Mouse (Mus musculus) G1E (cell line): ENCODE data around the gene Rapgef5. TPM values are rescaled to one million over a fixed set of nuclear protein-coding genes. Genes with fewer than 3 reads are reported as not detected.

Experiments used
- ATAC-seq: 2 replicates; pipeline ENCODE4 v1.8.0; 2016; ENCODE audit warnings: mild to moderate bottlenecking; ENCODE audit not compliant: insufficient number of reproducible peaks, poor library complexity, low FRiP score, severe bottlenecking; ENCODE audit errors: extremely low read depth
- DNase-seq: peaks from one replicate; pipeline ENCODE4 v3.0.0; 2012; ENCODE audit warnings: low spot score
- H3K27me3 ChIP-seq: 2 replicates; pipeline ENCODE4 v1.6.1; 2012; ENCODE audit warnings: mild to moderate bottlenecking, low read length, inconsistent platforms; ENCODE audit not compliant: insufficient read depth
- H3K36me3 ChIP-seq: replicated peaks from 2 replicates; pipeline ENCODE3; 2012; ENCODE audit warnings: mild to moderate bottlenecking, inconsistent platforms
- H3K4me1 ChIP-seq: 2 replicates; pipeline ENCODE4 v1.6.1; 2012; ENCODE audit warnings: low read depth, low read length, inconsistent platforms, mixed read lengths; ENCODE audit not compliant: insufficient read depth
- H3K4me3 ChIP-seq: 2 replicates; pipeline ENCODE4 v1.5.1; 2012; ENCODE audit warnings: low read depth, mild to moderate bottlenecking, inconsistent platforms, low read length, moderate library complexity, mixed read lengths
- H3K9me3 ChIP-seq: replicated peaks from 2 replicates; pipeline ENCODE4 v1.6.1; 2012; ENCODE audit warnings: inconsistent platforms
- CTCF ChIP-seq: IDR thresholded peaks from 2 replicates; pipeline ENCODE4 v1.5.1; 2012; ENCODE audit warnings: low read depth, low read length, inconsistent platforms, mixed read lengths
- GATA1 ChIP-seq: IDR thresholded peaks from 2 replicates; pipeline ENCODE4 v1.6.1; 2012; ENCODE audit warnings: borderline replicate concordance, low read length, inconsistent platforms, mixed read lengths
- GATA2 ChIP-seq: IDR thresholded peaks from 2 replicates; pipeline ENCODE4 v1.6.1; 2012; ENCODE audit warnings: low read depth, low read length, inconsistent platforms, borderline replicate concordance
- POLR2AphosphoS5 ChIP-seq: IDR thresholded peaks from 2 replicates; pipeline ENCODE4 v1.6.1; 2012; ENCODE audit warnings: low read depth, low read length, inconsistent platforms; ENCODE audit not compliant: insufficient replicate concordance
- TAL1 ChIP-seq: conservative IDR thresholded peaks from 2 replicates; pipeline ENCODE4 v1.6.1; 2012; ENCODE audit warnings: low read depth, low read length, inconsistent platforms, mixed read lengths
- polyA plus RNA-seq: library from polyadenylated mRNA; stranded (reverse); fragments of >175 nt; gene quantifications from 2 replicates; pipeline ENCODE4 v1.2.3, GENCODE M21; 2012
- total RNA-seq, 2 experiments: library from RNA; stranded (forward) in 1 of 2; stranded (reverse) in 1 of 2; fragments of 200-1000 nt in 1 of 2; fragments of >200 nt in 1 of 2; fragmentation: Nextera tagmentation in 1 of 2; gene quantifications; 2 replicates each; pipeline ENCODE4 v1.2.3; 2014 to 2017

The Rapgef5 gene
- total and polyA plus RNA-seq, 3 experiments = 0.66 TPM; not detected in 2

DNA sequence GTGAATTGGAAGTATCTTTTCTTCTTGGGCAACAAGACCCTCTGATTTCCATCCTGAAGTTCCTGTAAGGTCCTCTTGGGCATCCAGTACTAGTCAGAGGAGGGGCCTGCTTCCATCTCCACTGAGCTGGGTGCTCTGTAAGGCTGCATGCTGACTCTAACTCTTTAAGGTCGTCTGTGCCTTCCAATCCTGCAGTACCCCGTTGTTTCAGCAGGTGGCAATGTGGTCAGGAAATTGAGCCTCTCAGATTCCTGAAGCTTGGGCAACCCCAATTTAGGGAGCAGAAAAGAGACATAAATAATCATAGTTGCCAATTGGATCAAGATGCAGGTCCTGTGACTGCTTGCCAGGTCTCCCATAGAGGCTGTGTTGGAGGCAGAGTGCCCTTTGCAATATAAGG is 256.4 kb downstream of the Rapgef5 start:
- TF ChIP-seq POLR2AphosphoS5 (no peak), GATA2 (no peak), TAL1 (no peak), CTCF (peak; percentile 26; the same call in 1 of the 2 replicates)
- H3K4me3 ChIP-seq = no peak overlapping the region
- no peaks in the 10 kb centered on the region for H3K4me1 ChIP-seq
- DNase-seq (no peak), ATAC-seq (no peak)
- no peaks in the 10 kb centered on the region for H3K27me3 ChIP-seq
- H3K9me3 ChIP-seq = peaks cover 23% of the 10 kb centered on the region
- no peaks in the 10 kb centered on the region for H3K36me3 ChIP-seq

DNA sequence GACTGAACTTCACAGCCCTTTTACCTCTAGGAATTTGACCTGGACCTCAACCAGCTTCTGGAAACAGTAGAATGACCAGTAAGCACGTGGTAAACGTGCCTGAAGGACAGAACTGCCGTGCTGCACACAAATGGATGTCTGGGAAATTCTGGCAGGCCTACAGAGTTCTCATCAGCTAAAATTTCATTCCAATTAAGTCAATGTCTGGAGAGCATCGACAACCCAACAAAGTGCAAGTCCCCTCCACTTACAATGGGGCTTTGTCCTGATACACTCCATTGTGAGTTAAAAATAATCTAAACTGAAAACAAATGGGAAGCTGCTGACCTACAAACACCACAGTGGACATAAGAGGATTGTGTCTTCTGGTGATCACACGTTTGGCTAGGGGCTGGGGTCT is 260.6 kb downstream of the Rapgef5 start:
- H3K27me3 ChIP-seq = no peaks in the 10 kb centered on the region
- ATAC-seq = no peak

DNA sequence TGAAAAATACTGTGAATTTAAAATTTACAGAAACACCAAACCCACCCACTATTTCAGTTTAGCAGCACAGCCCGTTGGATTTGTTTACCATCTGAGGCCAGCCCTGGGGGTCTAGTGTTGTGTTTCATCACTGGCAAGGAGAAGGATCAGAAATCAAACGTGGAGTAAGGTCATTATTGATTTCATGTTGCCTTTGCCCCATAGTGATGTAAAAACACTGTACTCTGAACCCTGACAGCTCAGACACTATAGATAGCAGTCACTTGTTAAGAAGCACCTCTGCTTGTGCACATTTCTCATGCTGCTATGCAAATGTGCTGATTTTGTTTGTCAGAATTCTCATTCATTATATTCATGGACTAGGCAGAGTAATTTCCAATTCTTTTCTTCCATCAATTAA is 265.1 kb downstream of the Rapgef5 start:
- no peaks in the 10 kb centered on the region for H3K4me1 ChIP-seq
- peaks cover 16% of the 10 kb centered on the region; the same call in 1 of the 2 replicates for H3K9me3 ChIP-seq
- no peaks in the 10 kb centered on the region for H3K27me3 ChIP-seq
- H3K36me3 ChIP-seq = no peaks in the 10 kb centered on the region
- no peak overlapping the region for H3K4me3 ChIP-seq
- no peak for DNase-seq
- TF ChIP-seq CTCF = no peak
- no peak for TF ChIP-seq GATA2
- TF ChIP-seq POLR2AphosphoS5 = no peak
- no peak for TF ChIP-seq GATA1
- no peak for TF ChIP-seq TAL1
- ATAC-seq = no peak

More for the DNA sequence above, 260.6 kb downstream of the Rapgef5 start:
- H3K9me3 ChIP-seq = peaks cover 17% of the 10 kb centered on the region
- H3K36me3 ChIP-seq = no peaks in the 10 kb centered on the region
- DNase-seq = no peak
- H3K4me3 ChIP-seq = no peak overlapping the region
- no peaks in the 10 kb centered on the region for H3K4me1 ChIP-seq
- TF ChIP-seq POLR2AphosphoS5 (no peak), GATA1 (no peak), GATA2 (no peak), CTCF (no peak), TAL1 (no peak)

DNA sequence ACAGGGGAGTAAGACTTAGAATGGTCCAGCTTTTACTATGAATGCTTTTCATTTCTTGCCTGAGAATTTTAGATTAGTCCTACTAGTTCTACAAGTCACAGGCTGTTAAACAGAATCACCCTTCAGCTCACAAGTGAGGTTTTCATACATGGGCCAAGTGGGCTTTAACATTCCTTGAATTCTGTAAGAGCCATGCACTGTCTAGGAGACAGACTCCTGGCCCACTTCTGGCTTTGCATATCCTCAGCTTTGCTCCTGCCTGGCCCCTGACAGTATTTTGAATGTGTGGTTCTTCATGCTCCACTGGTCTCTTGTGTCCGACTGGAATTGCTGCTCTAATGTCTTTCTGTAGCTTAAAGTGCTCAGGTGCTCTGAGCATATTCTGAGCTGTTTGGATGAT is 267.1 kb downstream of the Rapgef5 start:
- DNase-seq = no peak
- H3K27me3 ChIP-seq = no peaks in the 10 kb centered on the region
- H3K36me3 ChIP-seq = no peaks in the 10 kb centered on the region
- no peaks in the 10 kb centered on the region for H3K4me1 ChIP-seq
- peaks cover 15% of the 10 kb centered on the region for H3K9me3 ChIP-seq
- no peak for ATAC-seq
- no peak for TF ChIP-seq GATA1
- TF ChIP-seq TAL1 = no peak
- TF ChIP-seq GATA2 = no peak
- no peak for TF ChIP-seq CTCF
- TF ChIP-seq POLR2AphosphoS5 = no peak
- no peak overlapping the region for H3K4me3 ChIP-seq

DNA sequence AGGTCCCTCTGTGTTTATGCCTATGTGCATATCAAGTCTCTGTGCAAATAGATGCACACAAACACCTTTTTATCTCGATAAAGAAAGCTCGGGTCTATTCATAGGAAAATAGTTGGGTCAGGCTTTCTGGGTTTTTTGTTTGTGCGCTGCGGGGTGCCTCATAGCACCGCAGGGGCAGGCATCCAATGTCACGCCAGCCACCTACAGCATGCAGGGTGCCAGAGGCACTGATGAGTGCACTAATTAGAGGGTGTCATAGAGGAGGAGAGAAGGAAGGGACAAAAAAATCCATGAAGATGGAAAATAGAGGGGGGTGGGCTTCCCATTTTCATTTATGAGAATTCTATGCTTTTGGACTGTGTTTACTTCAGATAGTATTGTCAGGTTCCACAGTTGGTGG is 270.3 kb downstream of the Rapgef5 start:
- Histone ChIP-seq H3K4me3 (no peak overlapping the region), H3K36me3 (no peaks in the 10 kb centered on the region), H3K27me3 (no peaks in the 10 kb centered on the region), H3K4me1 (no peaks in the 10 kb centered on the region), H3K9me3 (peaks cover 20% of the 10 kb centered on the region)
- no peak for ATAC-seq
- no peak for DNase-seq
- no peak for TF ChIP-seq POLR2AphosphoS5

DNA sequence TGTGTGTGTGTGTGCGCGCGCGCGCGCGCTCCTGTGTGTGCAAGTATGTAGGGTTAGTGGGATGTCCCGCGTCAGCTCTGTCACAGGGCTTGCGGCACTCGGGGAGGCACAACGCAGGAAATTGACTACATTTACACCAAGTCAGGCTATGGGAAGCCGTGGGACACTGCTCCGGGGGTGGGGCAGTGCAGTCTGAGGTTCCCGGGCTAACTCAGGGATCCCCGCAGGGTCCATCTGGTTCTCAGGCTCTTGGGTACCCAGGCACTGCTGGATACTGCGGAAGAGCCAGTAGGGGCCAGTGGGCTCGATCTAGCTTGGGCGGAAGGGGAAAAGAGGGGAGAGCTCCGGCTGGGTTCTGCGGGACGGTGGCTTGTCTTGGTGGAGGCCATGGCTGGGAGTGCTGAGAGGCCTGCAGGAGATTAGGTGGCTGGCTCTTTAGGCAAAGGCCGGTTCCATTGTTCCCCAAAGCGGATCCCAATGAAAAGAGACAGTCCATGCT is 272.3 kb downstream of the Rapgef5 start:
- DNase-seq = no peak
- no peak for ATAC-seq
- Histone ChIP-seq H3K9me3 (peaks cover 23% of the 10 kb centered on the region), H3K27me3 (no peaks in the 10 kb centered on the region), H3K36me3 (no peaks in the 10 kb centered on the region), H3K4me3 (no peak overlapping the region), H3K4me1 (no peaks in the 10 kb centered on the region)
- TF ChIP-seq GATA2 (no peak), POLR2AphosphoS5 (no peak), CTCF (no peak), GATA1 (no peak), TAL1 (no peak)

DNA sequence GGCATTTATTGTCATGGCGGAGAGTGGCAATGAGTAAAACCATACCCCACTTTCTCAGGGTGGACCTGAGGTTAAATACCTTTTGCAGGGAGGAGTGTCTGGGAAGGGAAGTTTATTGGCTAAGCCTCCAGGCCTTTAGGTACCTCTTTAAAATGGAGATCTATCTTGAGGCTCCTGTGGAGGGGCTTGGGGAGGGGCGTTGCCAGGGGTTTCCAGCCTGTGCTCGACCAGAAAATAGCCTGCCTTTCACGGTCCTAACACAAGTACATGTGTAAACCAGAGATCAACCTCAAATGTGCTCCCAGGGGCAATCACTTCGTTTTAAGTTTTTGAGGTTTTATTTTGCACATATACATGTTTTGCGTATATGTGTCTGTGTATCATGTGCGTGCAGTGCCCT is 272.7 kb downstream of the Rapgef5 start:
- no peak overlapping the region for H3K4me3 ChIP-seq
- peaks cover 20% of the 10 kb centered on the region for H3K9me3 ChIP-seq
- no peaks in the 10 kb centered on the region for H3K36me3 ChIP-seq
- ATAC-seq = no peak
- H3K4me1 ChIP-seq = no peaks in the 10 kb centered on the region
- TF ChIP-seq CTCF (no peak), TAL1 (no peak), GATA2 (no peak), GATA1 (no peak)
- no peak for DNase-seq
- no peaks in the 10 kb centered on the region for H3K27me3 ChIP-seq
